Mouse (Mus musculus): ENCODE data around the gene Usmg5.

The Usmg5 gene

DNA sequence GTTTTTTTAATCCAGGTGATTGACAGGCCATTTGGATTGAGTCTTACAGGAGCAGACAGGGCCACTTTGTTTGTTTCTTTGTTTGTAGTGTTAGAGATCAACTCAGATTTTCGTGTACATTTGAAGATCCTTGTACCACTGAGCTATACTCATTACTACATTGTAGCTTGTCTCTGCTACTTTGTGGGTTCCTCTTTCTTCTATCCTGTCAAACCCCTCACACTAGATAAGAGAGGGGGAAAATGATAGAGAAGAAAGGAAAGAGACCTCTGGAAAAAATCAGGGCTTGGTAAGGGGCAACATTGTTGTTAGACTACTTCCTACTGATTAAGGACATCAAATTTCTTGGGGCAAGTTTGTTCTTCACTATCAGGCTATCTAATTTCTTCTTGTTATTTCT, 32.8 kb downstream of the Usmg5 start:
- no peak for DNase-seq (ENCODE audit: low spot score in 2 of 2)

DNA sequence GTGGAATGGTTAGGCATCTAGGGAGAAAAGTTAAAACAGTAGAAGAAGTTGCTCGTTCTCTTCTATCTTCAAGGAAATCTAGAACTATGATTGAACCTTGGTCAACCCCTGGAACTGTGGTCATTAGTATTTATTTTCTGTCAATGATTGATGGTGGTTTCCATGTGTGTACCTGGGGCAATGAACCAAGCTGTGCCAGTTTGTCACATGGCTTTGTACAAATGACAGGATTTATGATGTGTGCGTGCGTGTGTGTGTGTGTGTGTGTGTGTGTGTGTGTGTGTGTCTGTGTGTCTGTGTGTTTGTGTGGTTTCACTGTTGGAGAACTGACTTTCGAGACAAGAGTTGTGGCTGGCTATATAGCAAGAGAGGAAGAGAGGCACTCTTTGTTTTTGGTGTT, 37.0 kb downstream of the Usmg5 start:
- DNase-seq (ENCODE audit: low spot score in 2 of 2), result no peak

- DNase-seq (ENCODE audit: low spot score in 2 of 2), result no peak
Observed at GRCm38 (mm10) chr19:47052927-47053326, 37.5 kb downstream of the Usmg5 start.

DNA sequence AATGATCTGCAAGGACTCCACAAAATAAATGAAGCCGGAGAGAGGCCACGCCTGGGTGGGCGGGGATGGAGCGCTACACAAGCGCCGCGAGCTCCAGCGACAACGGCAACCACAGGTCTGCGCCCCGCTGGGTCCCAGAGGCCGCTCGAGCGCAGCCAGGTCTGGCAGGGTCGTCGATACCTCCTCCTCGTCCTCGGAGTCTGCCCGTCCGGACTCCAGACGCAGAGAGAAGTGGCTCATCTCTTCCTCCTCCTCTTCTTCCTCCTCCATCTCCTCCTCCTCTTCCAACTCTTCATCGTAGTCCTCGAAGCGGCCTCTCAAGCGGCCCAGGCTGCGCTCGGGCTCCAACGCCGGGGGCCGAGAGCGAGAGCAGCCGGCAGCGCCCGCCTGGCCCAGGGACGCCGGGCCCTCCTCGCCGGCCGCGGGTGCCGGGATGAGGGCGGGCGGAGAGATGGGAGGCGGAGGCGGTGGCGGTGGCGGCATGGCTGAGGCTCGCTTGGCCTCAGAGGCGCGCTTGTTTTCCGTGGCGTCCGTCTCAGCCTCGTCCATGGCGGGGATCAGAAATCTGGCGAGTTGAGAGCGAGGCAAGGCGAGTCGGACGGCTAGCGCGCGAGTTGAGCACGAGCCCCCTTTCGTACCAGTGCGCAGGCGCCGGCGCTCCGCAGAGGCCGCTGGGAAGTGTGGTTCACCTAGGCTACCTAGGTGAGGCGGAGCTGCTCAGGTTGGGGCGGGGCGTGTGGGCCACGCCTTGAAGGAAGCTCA, 40.0 kb downstream of the Usmg5 start, which contains the start of gene Pcgf6:
Pcgf6 (minus strand) TSS at position 636 of the 762 bp plus-strand sequence.
- peak; percentile 69 to 85 for DNase-seq (ENCODE audit: low spot score in 2 of 2)

DNA sequence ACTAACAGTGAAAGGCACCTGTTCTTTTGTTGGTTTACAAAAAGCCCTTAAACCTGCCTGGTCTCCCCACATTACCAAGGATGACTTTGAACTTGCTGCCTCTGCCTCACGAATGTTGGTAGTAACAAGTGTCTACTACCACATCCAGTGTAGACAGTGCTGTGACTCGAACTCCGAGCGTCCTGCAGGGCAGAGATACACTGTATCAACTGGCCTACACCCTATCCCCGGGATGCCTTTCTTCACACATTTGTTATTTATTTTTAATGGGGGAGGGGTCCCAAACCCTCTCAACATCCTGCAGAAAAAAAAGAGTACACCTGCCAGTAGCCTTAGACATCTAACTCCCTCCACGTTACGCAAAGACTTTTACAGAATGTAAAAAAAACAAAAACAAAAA, 40.6 kb downstream of the Usmg5 start:
- DNase-seq (ENCODE audit: low spot score in 2 of 2), result no peak

GRCm38 (mm10) chr19:47049061-47049460, 41.4 kb downstream of the Usmg5 start:
- no peak for DNase-seq (ENCODE audit: low spot score in 2 of 2)

GRCm38 (mm10) chr19:47047236-47047833, 43.1 kb downstream of the Usmg5 start:
- no peak for DNase-seq (ENCODE audit: low spot score in 2 of 2)

DNA sequence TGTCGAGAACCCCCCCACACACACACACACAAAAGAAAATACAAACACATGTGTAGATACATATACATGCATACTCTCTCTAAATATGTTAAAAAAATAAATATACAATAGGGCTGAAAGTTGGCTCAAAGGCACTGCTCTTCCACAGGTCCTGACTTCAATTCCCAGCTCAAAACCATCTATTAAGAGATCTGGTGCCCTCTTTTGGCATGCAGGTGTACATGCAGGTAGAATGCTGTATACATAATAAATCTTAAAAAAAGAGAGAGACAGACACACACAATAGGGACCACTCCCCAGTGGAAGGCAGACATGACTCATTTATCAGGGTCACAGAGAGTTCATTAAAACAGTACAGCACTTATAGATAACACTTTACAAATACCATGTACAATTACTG, 44.1 kb downstream of the Usmg5 start:
- DNase-seq (ENCODE audit: low spot score in 2 of 2), result no peak

DNA sequence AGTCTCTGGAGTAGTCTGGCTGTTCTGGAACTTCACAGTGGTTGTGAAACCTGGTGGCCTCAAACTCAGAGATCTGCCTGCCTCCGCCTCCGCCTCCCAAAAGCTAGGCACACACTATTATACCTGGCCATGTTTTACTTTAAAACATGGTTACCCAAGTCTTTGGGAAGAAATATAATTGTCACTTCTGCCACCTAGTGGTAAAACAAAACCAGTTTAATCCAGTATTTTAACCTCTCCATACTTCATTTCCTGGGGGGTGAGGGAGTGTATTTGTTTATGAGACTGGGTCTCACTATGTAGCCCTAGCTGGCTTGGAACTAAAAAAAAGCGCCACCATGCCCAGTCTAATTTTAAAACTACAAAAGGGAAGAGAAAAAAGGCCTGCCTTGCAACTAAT, 46.8 kb downstream of the Usmg5 start:
- no peak for DNase-seq (ENCODE audit: low spot score in 2 of 2)

GRCm38 (mm10) chr19:47040720-47041473, 49.5 kb downstream of the Usmg5 start:
- DNase-seq (ENCODE audit: low spot score in 2 of 2), result no peak

GRCm38 (mm10) chr19:47036596-47036995, 53.9 kb downstream of the Usmg5 start:
- no peak for DNase-seq (ENCODE audit: low spot score in 2 of 2)

DNA sequence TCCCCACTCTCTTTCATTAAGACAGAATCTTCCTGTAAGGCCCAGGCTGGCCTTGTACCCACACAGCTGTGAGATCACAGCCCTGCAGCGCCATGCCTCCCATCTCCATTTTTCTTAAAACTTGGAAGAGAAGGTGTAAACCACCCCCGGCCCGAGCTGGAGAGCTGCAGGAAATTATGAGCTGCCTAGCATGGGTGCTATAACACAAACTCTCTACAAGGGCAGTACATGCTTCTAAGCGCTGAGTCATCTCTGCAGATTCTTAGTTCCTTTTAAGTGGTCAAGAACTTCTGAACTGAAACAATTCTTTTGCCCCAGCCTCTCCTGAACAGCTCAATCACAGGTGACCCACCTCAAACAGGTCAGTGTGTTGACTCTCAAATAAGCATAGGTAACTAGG, 55.5 kb downstream of the Usmg5 start:
- no peak for DNase-seq (ENCODE audit: low spot score in 2 of 2)

Data from spleen, postnatal 10 days (tissue).